Mouse (Mus musculus) liver, postnatal 0 days (tissue): ENCODE results near the gene Bcl2.

ENCODE experiments used
- CTCF ChIP-seq: sonication (generic); IDR thresholded peaks from 2 replicates; pipeline ENCODE4 v1.5.1; 2016; ENCODE audit warnings: antibody characterized with exemption, low read depth
- EP300 ChIP-seq: IDR thresholded peaks from 2 replicates; pipeline ENCODE4 v1.6.1; 2016; ENCODE audit warnings: antibody characterized with exemption, low read depth, mild to moderate bottlenecking

- no peak for TF ChIP-seq EP300
- no peak for TF ChIP-seq CTCF
Measured at GRCm38 (mm10) chr1:106688161-106688516, 25.9 kb downstream of the Bcl2 start.
